Mouse (Mus musculus): ENCODE measurements around the gene Aldh6a1. TPM values are rescaled to one million over a fixed set of nuclear protein-coding genes. Genes with fewer than 3 reads are reported as not detected.
A peak's percentile ranks its signal among the peaks of the same experiment; 100 is the strongest.

Aldh6a1 gene
- polyA plus RNA-seq, 1 experiment from 2014 or later = 13.5 TPM

GRCm38 (mm10) chr12:84478937-84479336, 28.1 kb upstream of the Aldh6a1 start:
- no peaks in the 10 kb centered on the region for H3K27me3 ChIP-seq (replicated peaks; ENCODE audit: control insufficient read depth, insufficient read depth, low read length)

GRCm38 (mm10) chr12:84468701-84469100, 17.9 kb upstream of the Aldh6a1 start:
- peak; percentile 81 for TF ChIP-seq CTCF (IDR thresholded peaks at IDR 0.05; ENCODE audit: low read depth)
- H3K27me3 ChIP-seq (replicated peaks; ENCODE audit: control insufficient read depth, insufficient read depth, low read length) = no peaks in the 10 kb centered on the region
- H3K9ac ChIP-seq (ENCODE audit: low read depth, low read length) = no peak overlapping the region
- H3K4me1 ChIP-seq (replicated peaks; ENCODE audit: control insufficient read depth, insufficient read depth, low read length) = no peaks in the 10 kb centered on the region
- no peak overlapping the region for H3K27ac ChIP-seq (ENCODE audit: low read depth, low read length)
- no peak overlapping the region for H3K4me2 ChIP-seq (replicated peaks; ENCODE audit: low read depth)
- peaks cover 17% of the 10 kb centered on the region for H3K36me3 ChIP-seq (ENCODE audit: control insufficient read depth, insufficient read depth)
- 4% methylated on average over 1 of the region's 1 CpGs for WGBS
- no peaks in the 10 kb centered on the region for H3K9me3 ChIP-seq (ENCODE audit: control insufficient read depth)
- ATAC-seq = no peak
- no peak overlapping the region for H3K4me3 ChIP-seq (ENCODE audit: low read depth, low read length)

More at GRCm38 (mm10) chr12:84478937-84479336, 28.1 kb upstream of the Aldh6a1 start:
- no peak overlapping the region for H3K27ac ChIP-seq (ENCODE audit: low read depth, low read length)
- no peaks in the 10 kb centered on the region for H3K9me3 ChIP-seq (ENCODE audit: control insufficient read depth)
- H3K4me2 ChIP-seq (replicated peaks; ENCODE audit: low read depth) = no peak overlapping the region
- 81% methylated on average over 7 of the region's 7 CpGs for WGBS
- peaks cover 3% of the 10 kb centered on the region; the same call in 1 of the 2 replicates for H3K36me3 ChIP-seq (ENCODE audit: control insufficient read depth, insufficient read depth)
- no peak for TF ChIP-seq CTCF (IDR thresholded peaks at IDR 0.05; ENCODE audit: low read depth)
- no peak overlapping the region for H3K9ac ChIP-seq (ENCODE audit: low read depth, low read length)
- no peak for ATAC-seq
- peaks cover 5% of the 10 kb centered on the region; the same call in 1 of the 2 replicates for H3K4me1 ChIP-seq (replicated peaks; ENCODE audit: control insufficient read depth, insufficient read depth, low read length)
- no peak overlapping the region for H3K4me3 ChIP-seq (ENCODE audit: low read depth, low read length)

- WGBS = 92% methylated on average over 3 of the region's 3 CpGs
- H3K4me1 ChIP-seq (replicated peaks; ENCODE audit: control insufficient read depth, insufficient read depth, low read length) = no peaks in the 10 kb centered on the region
- no peaks in the 10 kb centered on the region for H3K27me3 ChIP-seq (replicated peaks; ENCODE audit: control insufficient read depth, insufficient read depth, low read length)
- H3K27ac ChIP-seq (ENCODE audit: low read depth, low read length) = no peak overlapping the region
- H3K4me2 ChIP-seq (replicated peaks; ENCODE audit: low read depth) = no peak overlapping the region
- H3K9ac ChIP-seq (ENCODE audit: low read depth, low read length) = no peak overlapping the region
- no peak for TF ChIP-seq CTCF (IDR thresholded peaks at IDR 0.05; ENCODE audit: low read depth)
- no peaks in the 10 kb centered on the region for H3K9me3 ChIP-seq (ENCODE audit: control insufficient read depth)
- no peak for ATAC-seq
- peaks cover 34% of the 10 kb centered on the region for H3K36me3 ChIP-seq (ENCODE audit: control insufficient read depth, insufficient read depth)
- no peak overlapping the region for H3K4me3 ChIP-seq (ENCODE audit: low read depth, low read length)
Measured at GRCm38 (mm10) chr12:84462856-84463255, 12.1 kb upstream of the Aldh6a1 start.

- Histone ChIP-seq H3K9ac (ENCODE audit: low read depth, low read length) (no peak overlapping the region), H3K4me3 (ENCODE audit: low read depth, low read length) (no peak overlapping the region), H3K36me3 (ENCODE audit: control insufficient read depth, insufficient read depth) (peaks cover 38% of the 10 kb centered on the region), H3K9me3 (ENCODE audit: control insufficient read depth) (no peaks in the 10 kb centered on the region), H3K27ac (ENCODE audit: low read depth, low read length) (no peak overlapping the region), H3K4me1 (replicated peaks; ENCODE audit: control insufficient read depth, insufficient read depth, low read length) (no peaks in the 10 kb centered on the region), H3K4me2 (replicated peaks; ENCODE audit: low read depth) (no peak overlapping the region), H3K27me3 (replicated peaks; ENCODE audit: control insufficient read depth, insufficient read depth, low read length) (no peaks in the 10 kb centered on the region)
- no peak for TF ChIP-seq CTCF (IDR thresholded peaks at IDR 0.05; ENCODE audit: low read depth)
- no peak for ATAC-seq
- 91% methylated on average over 5 of the region's 5 CpGs for WGBS
Measured at GRCm38 (mm10) chr12:84461416-84461815, 10.6 kb upstream of the Aldh6a1 start.

- H3K4me3 ChIP-seq (ENCODE audit: low read depth, low read length) = no peak overlapping the region
- H3K9me3 ChIP-seq (ENCODE audit: control insufficient read depth) = no peaks in the 10 kb centered on the region
- no peak overlapping the region for H3K9ac ChIP-seq (ENCODE audit: low read depth, low read length)
- H3K4me2 ChIP-seq (replicated peaks; ENCODE audit: low read depth) = no peak overlapping the region
- no peak overlapping the region for H3K27ac ChIP-seq (ENCODE audit: low read depth, low read length)
- peaks cover 36% of the 10 kb centered on the region for H3K36me3 ChIP-seq (ENCODE audit: control insufficient read depth, insufficient read depth)
- TF ChIP-seq CTCF (IDR thresholded peaks at IDR 0.05; ENCODE audit: low read depth) = peak; percentile 56
- no peaks in the 10 kb centered on the region for H3K27me3 ChIP-seq (replicated peaks; ENCODE audit: control insufficient read depth, insufficient read depth, low read length)
- no peaks in the 10 kb centered on the region for H3K4me1 ChIP-seq (replicated peaks; ENCODE audit: control insufficient read depth, insufficient read depth, low read length)
- no peak for ATAC-seq
- 63% methylated on average over 1 of the region's 1 CpGs for WGBS
Measured at GRCm38 (mm10) chr12:84459845-84460244, 9.0 kb upstream of the Aldh6a1 start.

- 86% methylated on average over 3 of the region's 3 CpGs for WGBS
- TF ChIP-seq CTCF (IDR thresholded peaks at IDR 0.05; ENCODE audit: low read depth) = no peak
- H3K36me3 ChIP-seq (ENCODE audit: control insufficient read depth, insufficient read depth) = peaks cover 26% of the 10 kb centered on the region
- no peak overlapping the region for H3K9ac ChIP-seq (ENCODE audit: low read depth, low read length)
- no peak overlapping the region for H3K4me3 ChIP-seq (ENCODE audit: low read depth, low read length)
- no peak for ATAC-seq
- H3K27ac ChIP-seq (ENCODE audit: low read depth, low read length) = no peak overlapping the region
- no peak overlapping the region for H3K4me2 ChIP-seq (replicated peaks; ENCODE audit: low read depth)
- H3K9me3 ChIP-seq (ENCODE audit: control insufficient read depth) = no peaks in the 10 kb centered on the region
- H3K27me3 ChIP-seq (replicated peaks; ENCODE audit: control insufficient read depth, insufficient read depth, low read length) = no peaks in the 10 kb centered on the region
- no peaks in the 10 kb centered on the region for H3K4me1 ChIP-seq (replicated peaks; ENCODE audit: control insufficient read depth, insufficient read depth, low read length)
Measured at GRCm38 (mm10) chr12:84456911-84457310, 6.1 kb upstream of the Aldh6a1 start.

- no peak for ATAC-seq
- H3K27ac ChIP-seq (ENCODE audit: low read depth, low read length) = peak overlapping the region; percentile 66
Measured at GRCm38 (mm10) chr12:84451801-84452200, 997 bp upstream of the Aldh6a1 start.

More at GRCm38 (mm10) chr12:84451801-84452200, 997 bp upstream of the Aldh6a1 start:
- no peaks in the 10 kb centered on the region for H3K4me1 ChIP-seq (replicated peaks; ENCODE audit: control insufficient read depth, insufficient read depth, low read length)
- 1% methylated on average over 11 of the region's 11 CpGs for WGBS
- H3K4me2 ChIP-seq (replicated peaks; ENCODE audit: low read depth) = peak overlapping the region; percentile 93
- H3K36me3 ChIP-seq (ENCODE audit: control insufficient read depth, insufficient read depth) = 0 out of 2 replicates have a peak, but pooled peaks cover 2% of the 10 kb centered on the region
- H3K9me3 ChIP-seq (ENCODE audit: control insufficient read depth) = no peaks in the 10 kb centered on the region
- TF ChIP-seq CTCF (IDR thresholded peaks at IDR 0.05; ENCODE audit: low read depth) = no peak
- peak overlapping the region; percentile 68 for H3K9ac ChIP-seq (ENCODE audit: low read depth, low read length)
- no peaks in the 10 kb centered on the region for H3K27me3 ChIP-seq (replicated peaks; ENCODE audit: control insufficient read depth, insufficient read depth, low read length)
- peak overlapping the region; percentile 84 for H3K4me3 ChIP-seq (ENCODE audit: low read depth, low read length)

Data from intestine, postnatal 0 days (tissue).